In genomic region chr2:72545453-72545852, GRCm38 (mm10) we compare ENCODE assay signal across 16 mouse cellular contexts.
"Had no signal": no experiment of that assay in that cellular context is flagged by ENCODE, and none has a peak within 500 bp of the region (broad histone marks: within the 10 kb centered on the region; RNA-seq: fewer than 3 reads in every experiment).

No protein-coding gene starts in this region.

- DNase-seq: retina, postnatal 1 day; right cerebral cortex, adult 18-20 months; right cerebral cortex, postnatal 14 days; right cerebral cortex, postnatal 25 days; right cerebral cortex, postnatal 4 days; spleen, adult 18-20 months; thymus, adult 18-20 months; thymus, adult 2 months; thymus, postnatal 14 days; thymus, postnatal 25 days; thymus, postnatal 36 days; thymus, postnatal 4 days had no signal

- H3K4me3 ChIP-seq: neural tube, embryonic 13.5 days; neural tube, embryonic 15.5 days; stomach, embryonic 15.5 days had no signal

- H3K27me3 ChIP-seq: neural tube, embryonic 13.5 days; stomach, embryonic 15.5 days had no signal

- H3K9ac ChIP-seq: neural tube, embryonic 13.5 days; neural tube, embryonic 15.5 days; stomach, embryonic 15.5 days had no signal

- H3K36me3 ChIP-seq: neural tube, embryonic 13.5 days; neural tube, embryonic 15.5 days; stomach, embryonic 15.5 days had no signal

- H3K4me1 ChIP-seq: neural tube, embryonic 13.5 days; neural tube, embryonic 15.5 days; stomach, embryonic 15.5 days had no signal

- H3K4me2 ChIP-seq: neural tube, embryonic 13.5 days; neural tube, embryonic 15.5 days; stomach, embryonic 15.5 days had no signal

- H3K9me3 ChIP-seq: neural tube, embryonic 13.5 days; neural tube, embryonic 15.5 days; stomach, embryonic 15.5 days had no signal

- H3K27ac ChIP-seq: neural tube, embryonic 13.5 days; neural tube, embryonic 15.5 days; stomach, embryonic 15.5 days; stomach, postnatal 0 days had no signal
